Mouse (Mus musculus): ENCODE measurements at regions not wholly inside any gene's neighbourhood (a gene's known extent, or its start where the extent isn't known, plus 50 kb on each side); places are given as distances from the start of the nearest gene placed in this dataset.

- DNase-seq (ENCODE audit: low spot score in 2 of 2), result no peak
Measured at GRCm38 (mm10) chr15:48860627-48861026, 5024.1 kb upstream of the Gm7489 start.

- DNase-seq (ENCODE audit: low spot score in 2 of 2), result no peak
Measured at GRCm38 (mm10) chr15:48898546-48898945, 4986.2 kb upstream of the Gm7489 start.

GRCm38 (mm10) chr15:48904687-48905086, 4980.0 kb upstream of the Gm7489 start:
- DNase-seq (ENCODE audit: low spot score in 2 of 2), result peak in 1 of 2 experiments; percentile 3

- no peak for DNase-seq (ENCODE audit: low spot score in 2 of 2)
Measured at GRCm38 (mm10) chr15:48925940-48926339, 4958.8 kb upstream of the Gm7489 start.

- no peak for DNase-seq (ENCODE audit: low spot score in 2 of 2)
Measured at GRCm38 (mm10) chr15:48946150-48946549, 4938.6 kb upstream of the Gm7489 start.

GRCm38 (mm10) chr15:48976176-48976575, 4908.5 kb upstream of the Gm7489 start:
- no peak for DNase-seq (ENCODE audit: low spot score in 2 of 2)

GRCm38 (mm10) chr15:48976583-48976982, 4908.1 kb upstream of the Gm7489 start:
- no peak for DNase-seq (ENCODE audit: low spot score in 2 of 2)

All from layer of hippocampus, postnatal 14 days (tissue).